Mouse (Mus musculus) ES-Bruce4 (cell line): Measurements from ENCODE around the gene Lyst.

Experiments
- EP300 ChIP-seq: IDR thresholded peaks from 2 replicates; pipeline ENCODE4 v1.6.1; 2011; ENCODE audit warnings: low read depth, low read length; ENCODE audit not compliant: insufficient read depth
- POLR2A ChIP-seq: IDR thresholded peaks from one replicate; pipeline ENCODE4 v1.8.1; 2011; ENCODE audit warnings: low read length; ENCODE audit not compliant: insufficient read depth

DNA sequence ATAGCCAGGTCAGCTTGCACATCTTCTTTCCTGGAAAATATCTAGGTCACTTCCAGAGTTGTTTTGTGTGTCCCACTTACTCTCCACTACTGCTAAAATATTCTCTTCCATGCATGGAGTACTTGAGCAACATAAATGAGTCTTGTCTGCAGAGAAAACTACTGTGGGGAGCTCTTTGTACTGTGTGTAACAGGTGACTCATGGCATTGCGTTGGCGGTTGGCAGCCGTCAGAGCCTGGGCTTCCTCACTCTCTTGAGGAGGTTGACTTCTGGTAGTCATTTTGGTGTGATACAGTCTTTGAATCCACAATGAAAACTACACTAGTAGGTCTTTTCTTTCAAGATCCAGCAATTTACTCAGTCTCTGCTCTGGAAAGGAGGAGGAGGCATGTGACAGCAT, 201.8 kb downstream of the Lyst start:
- no peak for TF ChIP-seq POLR2A
- no peak for TF ChIP-seq EP300
